Mouse (Mus musculus) monocyte, adult 5-6 weeks (primary cell): ENCODE data around the gene Nutm1. TPM values are rescaled to one million over a fixed set of nuclear protein-coding genes. Genes with fewer than 3 reads are reported as not detected.

Source experiments
- ATAC-seq: fragments of 153-309, 156-312 bp; replicated peaks from 2 replicates; pipeline ENCODE4 v1.8.0; 2017; ENCODE audit warnings: mild to moderate bottlenecking; ENCODE audit not compliant: low TSS enrichment, insufficient number of reproducible peaks, severe bottlenecking, poor library complexity, low FRiP score
- total RNA-seq: library from RNA; stranded (forward); fragments of 200-1000, 200-491, 200-594 nt; gene quantifications from 3 replicates; pipeline ENCODE4 v1.2.3, GENCODE M21; 2017

Gene Nutm1
- total RNA-seq, 1 experiment from 2014 or later, result not detected

DNA sequence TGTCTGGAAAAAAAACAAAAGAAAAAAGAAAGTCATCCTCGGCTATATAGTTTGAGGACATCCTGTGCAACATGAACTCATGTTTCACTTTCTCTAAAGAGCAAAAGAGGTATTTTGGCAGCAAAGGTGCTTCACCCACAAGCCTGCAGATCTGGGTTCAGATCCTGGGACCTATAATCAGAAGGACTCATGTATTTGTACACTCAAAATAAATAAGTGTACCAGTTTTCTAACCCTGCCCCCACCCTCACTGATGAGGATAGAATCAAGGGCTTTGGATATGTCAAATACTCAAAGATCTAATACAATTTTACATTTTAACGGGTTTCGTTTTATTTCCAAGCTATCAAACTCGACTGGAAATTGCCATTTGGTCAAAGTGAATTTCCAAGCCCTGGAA lies 5.3 kb upstream of the Nutm1 start:
- no peak for ATAC-seq

GRCm38 (mm10) chr2:112262779-112263295 lies 3.7 kb upstream of the Nutm1 start:
- ATAC-seq, result no peak

DNA sequence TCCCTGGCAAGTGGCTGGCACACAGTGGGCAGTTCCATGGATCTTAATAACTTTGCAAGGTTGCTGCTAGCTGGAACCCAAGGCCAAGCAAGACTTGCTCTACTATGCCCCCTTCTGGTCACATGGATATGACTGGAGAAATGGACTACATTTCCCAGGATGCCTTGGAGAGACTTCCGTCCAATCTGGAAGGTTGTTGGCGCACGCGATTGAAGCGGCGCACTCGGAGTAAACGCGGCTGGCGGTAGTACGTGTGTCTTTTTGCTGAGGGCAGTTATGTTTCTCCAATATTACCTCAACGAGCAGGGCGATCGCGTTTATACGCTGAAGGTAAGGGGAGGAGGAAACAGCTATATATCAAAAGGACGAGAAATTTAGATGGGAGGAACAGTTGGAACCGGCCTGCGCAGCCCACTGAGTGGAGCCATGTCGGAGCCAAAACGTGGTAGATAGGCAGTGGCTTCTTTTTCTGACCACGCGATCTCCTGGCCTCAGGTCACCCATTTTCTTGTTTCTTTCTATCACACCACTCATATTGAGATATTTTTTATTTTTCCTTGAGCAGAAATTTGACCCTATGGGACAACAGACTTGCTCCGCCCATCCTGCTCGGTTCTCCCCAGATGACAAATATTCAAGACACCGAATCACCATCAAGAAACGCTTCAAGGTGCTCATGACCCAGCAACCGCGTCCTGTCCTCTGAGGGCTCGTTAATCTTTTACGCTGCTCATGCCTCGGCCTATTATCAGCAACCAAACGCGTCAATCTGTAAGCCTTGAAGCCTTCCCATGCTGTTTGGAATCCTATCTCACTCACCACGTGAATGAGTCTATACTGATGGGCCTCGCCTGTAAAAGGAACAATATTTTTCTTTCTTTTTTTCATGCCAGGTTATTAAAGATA lies 2.9 kb upstream of the Nutm1 start, which contains the start of gene Nop10:
Gene Nop10, plus strand, starts transcription at position 179 of the 906 bp plus-strand sequence.
- ATAC-seq, result peak; percentile 70

GRCm38 (mm10) chr2:112254675-112255515 lies 4.2 kb downstream of the Nutm1 start:
- ATAC-seq, result peak; percentile 52

GRCm38 (mm10) chr2:112249780-112250453 lies 9.2 kb downstream of the Nutm1 start:
- ATAC-seq, result no peak

DNA sequence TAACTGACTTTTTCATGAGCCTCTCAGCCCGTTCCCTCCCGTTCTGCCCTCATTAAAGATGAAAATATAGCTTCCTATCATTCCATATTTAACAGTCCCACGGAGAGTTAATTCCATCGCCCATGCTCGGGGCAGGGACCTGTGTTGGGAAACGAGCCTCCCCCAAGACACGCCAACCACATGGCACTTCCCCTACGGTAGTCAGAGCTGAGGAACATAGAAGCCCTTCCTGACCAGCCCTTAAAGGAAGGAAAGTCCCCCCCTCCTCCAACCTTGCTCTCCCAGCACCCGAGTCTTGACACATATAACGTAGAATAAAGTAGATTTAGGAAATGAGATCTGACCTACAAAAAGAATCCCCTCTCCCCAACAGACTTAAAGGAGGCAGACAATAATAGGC lies 11.8 kb downstream of the Nutm1 start:
- ATAC-seq, result no peak

DNA sequence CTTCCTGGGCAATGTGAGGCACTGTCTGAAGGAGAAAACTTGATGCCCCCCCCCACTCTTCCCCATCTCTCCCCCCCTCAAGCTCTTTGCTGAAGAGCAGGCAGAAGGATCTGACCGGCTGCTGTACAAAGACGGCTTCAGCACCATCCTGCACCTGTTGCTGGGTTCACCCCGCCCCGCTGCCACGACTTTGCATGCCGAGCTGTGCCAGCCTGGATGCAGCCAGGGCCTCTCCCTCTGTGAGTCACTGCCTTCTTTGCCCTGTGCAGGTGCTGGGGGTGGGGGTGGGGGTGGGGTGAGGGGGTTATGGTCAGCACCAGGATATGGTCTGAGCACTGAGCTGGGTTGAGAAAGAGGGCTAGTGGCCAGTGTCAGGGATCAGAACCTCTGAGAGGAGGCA lies 12.9 kb downstream of the Nutm1 start:
- ATAC-seq, result no peak

DNA sequence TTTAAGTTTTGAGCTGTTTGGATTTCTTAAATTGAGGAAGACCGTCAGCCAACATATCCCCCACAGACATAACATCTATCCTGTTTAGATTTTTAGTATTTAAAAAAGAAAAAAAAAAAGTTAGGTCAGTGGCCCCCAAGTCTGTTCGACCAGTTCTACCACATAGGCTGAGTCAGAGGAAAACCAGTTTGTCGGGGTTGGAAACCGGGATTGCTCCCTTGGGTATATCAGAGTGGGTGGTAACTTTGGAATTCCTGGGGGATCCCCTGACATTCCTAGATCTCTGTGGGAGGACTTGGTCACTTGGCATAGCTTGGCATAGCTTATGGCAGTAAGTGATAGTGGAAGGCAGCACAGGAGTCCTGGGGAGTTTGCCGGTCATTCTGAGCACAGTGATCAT lies 13.8 kb downstream of the Nutm1 start:
- ATAC-seq, result no peak

DNA sequence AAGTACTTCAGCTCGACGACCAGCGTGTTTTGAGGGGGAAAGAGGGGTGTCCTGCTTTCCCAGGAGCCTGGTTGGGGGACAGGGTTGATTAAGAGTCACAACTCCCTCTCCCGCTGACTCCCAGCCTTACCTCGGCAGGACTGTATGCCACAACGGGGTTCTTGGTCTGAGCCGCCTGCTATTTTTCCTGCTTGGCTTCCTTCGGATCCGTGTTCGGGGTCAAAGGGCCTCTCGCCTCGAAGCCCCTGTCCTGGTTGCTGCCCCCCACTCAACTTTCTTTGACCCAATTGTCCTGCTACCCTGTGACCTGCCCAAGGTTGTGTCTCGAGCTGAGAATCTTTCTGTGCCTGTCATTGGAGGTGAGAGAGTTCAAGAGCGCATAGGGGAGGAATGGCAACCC lies 17.3 kb downstream of the Nutm1 start:
- no peak for ATAC-seq

DNA sequence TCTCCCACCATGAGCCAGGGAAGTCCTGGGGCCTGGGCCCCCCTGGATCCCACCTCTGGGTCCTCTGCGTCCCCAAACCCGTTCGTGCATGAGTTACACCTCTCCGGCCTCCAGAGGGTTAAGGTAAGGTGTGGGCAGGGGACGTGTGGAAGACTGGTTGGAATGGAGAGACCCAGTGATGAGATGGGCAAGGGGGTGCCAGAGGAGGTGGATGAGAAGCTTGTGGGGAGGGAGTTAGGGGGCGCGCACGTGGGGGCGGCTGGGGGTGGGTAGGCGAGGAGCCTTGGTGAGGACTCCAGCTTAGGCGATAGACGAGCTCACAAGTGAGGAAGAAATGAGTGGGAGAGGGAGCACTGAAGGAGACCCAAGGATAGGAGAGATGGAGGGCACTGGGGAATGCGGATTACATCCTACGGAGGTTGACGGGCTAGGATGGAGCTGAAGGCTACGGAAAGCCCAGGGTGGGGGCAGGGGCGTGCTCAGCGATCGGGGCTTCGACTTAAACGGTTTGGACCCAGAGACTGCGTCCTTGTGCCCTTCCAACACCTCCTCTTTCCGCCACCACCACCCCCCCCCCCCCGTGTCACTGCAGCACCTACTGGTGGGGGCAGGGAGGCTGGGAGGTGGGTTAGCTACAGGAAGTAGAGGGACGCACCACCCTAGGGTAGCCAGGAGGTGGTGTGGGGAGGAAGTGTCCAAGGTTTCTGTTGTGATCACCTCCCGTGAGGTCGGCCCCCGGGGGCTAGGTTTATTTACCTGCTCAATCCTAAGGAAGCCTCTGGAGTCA lies 19.0 kb downstream of the Nutm1 start:
- peak; percentile 48 for ATAC-seq

- peak; percentile 68 for ATAC-seq
Measured at GRCm38 (mm10) chr2:112239212-112239934, 19.7 kb downstream of the Nutm1 start, which contains the start of gene Lpcat4. Gene Lpcat4, plus strand, starts transcription at chr2:112239468.

- ATAC-seq, result no peak
Measured at GRCm38 (mm10) chr2:112238006-112238405, 21.1 kb downstream of the Nutm1 start.

DNA sequence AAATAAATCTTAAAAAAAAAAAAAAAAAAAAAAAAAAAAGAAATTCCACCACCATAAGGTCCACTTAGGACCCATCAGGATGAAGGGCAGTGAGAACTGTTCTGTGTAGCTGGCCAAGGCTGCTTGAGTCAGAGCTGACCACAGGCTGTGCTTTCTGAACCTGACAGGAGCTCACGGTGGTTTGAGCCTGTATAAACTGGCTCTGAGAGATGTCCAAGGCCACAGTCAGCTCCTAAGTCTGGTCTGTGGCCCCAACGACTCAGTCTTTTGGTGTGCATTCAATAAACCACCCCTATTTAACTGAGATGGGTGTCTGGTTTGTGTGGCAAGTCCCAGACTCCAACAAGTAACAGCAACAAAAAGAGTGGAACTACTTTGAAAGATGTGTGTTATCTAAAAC lies 22.5 kb downstream of the Nutm1 start:
- no peak for ATAC-seq

DNA sequence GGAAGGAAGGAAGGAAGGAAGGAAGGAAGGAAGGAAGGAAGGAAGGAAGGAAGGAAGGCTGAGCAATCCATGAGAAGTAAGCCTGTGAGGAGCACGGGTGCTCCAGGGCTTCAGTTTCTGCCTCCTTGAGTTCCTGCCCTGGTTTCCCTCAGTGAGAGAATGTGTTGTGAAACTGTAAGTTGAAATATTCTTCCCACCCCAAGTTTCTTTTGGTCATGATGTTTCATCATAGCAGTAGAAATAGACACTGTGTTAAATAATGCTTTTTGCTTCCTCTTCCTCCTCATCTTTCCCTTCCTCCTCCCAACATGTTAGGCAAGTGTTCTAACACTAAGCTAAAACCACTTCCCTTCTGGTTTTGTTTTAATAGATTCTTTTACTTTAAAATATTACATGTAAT lies 26.5 kb downstream of the Nutm1 start:
- ATAC-seq, result peak; percentile 83

- ATAC-seq, result no peak
Measured at GRCm38 (mm10) chr2:112224356-112224755, 34.7 kb downstream of the Nutm1 start.

DNA sequence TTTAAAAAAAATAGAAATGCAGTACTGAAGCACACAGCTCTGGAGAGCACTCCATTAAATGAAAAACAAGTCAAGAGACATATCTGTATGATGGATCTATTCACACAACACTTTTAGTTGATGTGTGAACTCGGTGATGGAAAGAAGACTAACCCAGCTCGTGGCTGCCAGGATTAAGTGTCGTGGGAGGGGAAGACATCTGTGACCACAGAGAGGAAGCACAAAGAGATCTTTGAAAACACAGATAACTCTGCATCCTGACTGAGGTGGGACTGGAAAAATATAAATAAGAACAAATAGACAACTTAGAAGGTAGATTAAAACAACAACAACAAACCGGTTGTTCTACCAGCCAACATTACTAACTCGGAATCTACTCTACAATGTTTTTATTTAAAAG lies 36.5 kb downstream of the Nutm1 start:
- no peak for ATAC-seq

GRCm38 (mm10) chr2:112220880-112221279 lies 38.2 kb downstream of the Nutm1 start:
- ATAC-seq, result no peak
